Mouse (Mus musculus) neural tube, embryonic 11.5 days (tissue): ENCODE measurements around the gene Kcnj10. TPM values are rescaled to one million over a fixed set of nuclear protein-coding genes. Genes with fewer than 3 reads are reported as not detected.

Source experiments
- ATAC-seq: fragments of 200-750 bp; cut with Nextera tagmentation; 2 replicates; pipeline ENCODE4 v1.8.0; 2017; ENCODE audit warnings: moderate number of reproducible peaks, mild to moderate bottlenecking, moderate TSS enrichment, moderate library complexity; ENCODE audit not compliant: insufficient read depth, low FRiP score, low TSS enrichment
- DNase-seq: peaks from one replicate; pipeline ENCODE4 v3.0.0-alpha.2; 2015; ENCODE audit warnings: low spot score
- H3K27ac ChIP-seq: fragments of 300-500 bp; sonication (generic); 2 replicates; pipeline ENCODE4 v1.5.1; 2014; ENCODE audit warnings: low read depth, mild to moderate bottlenecking, low read length
- H3K27me3 ChIP-seq: fragments of 300-500 bp; sonication (generic); 2 replicates; pipeline ENCODE4 v1.6.1; 2014; ENCODE audit warnings: mild to moderate bottlenecking, low read length, mixed read lengths; ENCODE audit not compliant: control insufficient read depth, insufficient read depth
- H3K36me3 ChIP-seq: fragments of 300-500 bp; sonication (generic); 2 replicates; pipeline ENCODE4 v1.6.1; 2014; ENCODE audit warnings: mild to moderate bottlenecking, low read length, moderate library complexity, mixed read lengths; ENCODE audit not compliant: control insufficient read depth, insufficient read depth
- H3K4me1 ChIP-seq: fragments of 300-500 bp; sonication (generic); 2 replicates; pipeline ENCODE4 v1.6.1; 2014; ENCODE audit warnings: low read length, mixed read lengths; ENCODE audit not compliant: control insufficient read depth, insufficient read depth
- H3K4me2 ChIP-seq: fragments of 300-500 bp; sonication (generic); 2 replicates; pipeline ENCODE4 v1.6.1; 2014; ENCODE audit warnings: low read depth, mild to moderate bottlenecking, moderate library complexity
- H3K4me3 ChIP-seq: fragments of 300-500 bp; sonication (generic); 2 replicates; pipeline ENCODE4 v1.5.1; 2014; ENCODE audit warnings: low read depth, low read length
- H3K9ac ChIP-seq: fragments of 300-500 bp; sonication (generic); 2 replicates; pipeline ENCODE4 v1.6.1; 2014; ENCODE audit warnings: mild to moderate bottlenecking, low read length
- H3K9me3 ChIP-seq: fragments of 300-500 bp; sonication (generic); 2 replicates; pipeline ENCODE4 v1.6.1; 2016; ENCODE audit warnings: low read length; ENCODE audit not compliant: control insufficient read depth
- WGBS: fragments of 180-500 bp; shearing (Covaris S2); extraction: QIAGEN DNeasy Blood & Tissue Kit; methylation state at CpG from one replicate; pipeline ENCODE4 v1.1.7; 2014; 5-methylcytosine and 5-hydroxymethylcytosine counted together
- polyA plus RNA-seq: library from polyadenylated mRNA; unstranded; fragments of >200 nt; fragmentation: Nextera tagmentation; extraction: Ambion mirVana; gene quantifications from 2 replicates; pipeline ENCODE4 v1.2.1, GENCODE M21; 2014

Gene Kcnj10
- polyA plus RNA-seq, 1 experiment from 2014 or later: 0.85 TPM

GRCm38 (mm10) chr1:172308409-172308808 lies 32.6 kb upstream of the Kcnj10 start:
- H3K9me3 ChIP-seq: no peaks in the 10 kb centered on the region
- peaks cover 17% of the 10 kb centered on the region for H3K4me1 ChIP-seq
- H3K4me2 ChIP-seq: no peak overlapping the region
- DNase-seq (no peak), ATAC-seq (no peak)
- 100% methylated on average over 1 of the region's 1 CpGs for WGBS
- no peaks in the 10 kb centered on the region for H3K36me3 ChIP-seq
- no peak overlapping the region for H3K9ac ChIP-seq
- no peaks in the 10 kb centered on the region for H3K27me3 ChIP-seq
- H3K27ac ChIP-seq: no peak overlapping the region
- no peak overlapping the region for H3K4me3 ChIP-seq

- Histone ChIP-seq H3K27me3 (no peaks in the 10 kb centered on the region), H3K4me1 (peaks cover 30% of the 10 kb centered on the region), H3K4me3 (peak overlapping the region; percentile 20; the same call in 1 of the 2 replicates), H3K9ac (peak overlapping the region; percentile 47), H3K4me2 (peak overlapping the region; percentile 48), H3K9me3 (no peaks in the 10 kb centered on the region), H3K36me3 (no peaks in the 10 kb centered on the region), H3K27ac (0 out of 2 replicates have a peak overlapping the region, but pooled peaks have one; percentile 54)
- ATAC-seq: peak; percentile 66
- DNase-seq: peak; percentile 96
- 5% methylated on average over 14 of the region's 14 CpGs for WGBS
Measured at GRCm38 (mm10) chr1:172309699-172310398, 31.2 kb upstream of the Kcnj10 start.

- peaks cover 32% of the 10 kb centered on the region for H3K4me1 ChIP-seq
- H3K9me3 ChIP-seq: no peaks in the 10 kb centered on the region
- 6% methylated on average over 22 of the region's 23 CpGs for WGBS
- H3K9ac ChIP-seq: peak overlapping the region; percentile 68
- no peaks in the 10 kb centered on the region for H3K27me3 ChIP-seq
- H3K4me3 ChIP-seq: peak overlapping the region; percentile 79
- ATAC-seq (no peak), DNase-seq (peak; percentile 57)
- 0 out of 2 replicates have a peak, but pooled peaks cover 2% of the 10 kb centered on the region for H3K36me3 ChIP-seq
- H3K4me2 ChIP-seq: peak overlapping the region; percentile 95
- 0 out of 2 replicates have a peak overlapping the region, but pooled peaks have one; percentile 60 for H3K27ac ChIP-seq
Measured at GRCm38 (mm10) chr1:172311248-172311906, 29.6 kb upstream of the Kcnj10 start.

- under 1% methylated on average over 32 of the region's 55 CpGs for WGBS
- Histone ChIP-seq H3K27ac (0 out of 2 replicates have a peak overlapping the region, but pooled peaks have one; percentile 60), H3K9me3 (no peaks in the 10 kb centered on the region), H3K4me1 (peaks cover 32% of the 10 kb centered on the region), H3K4me3 (peak overlapping the region; percentile 79), H3K36me3 (0 out of 2 replicates have a peak, but pooled peaks cover 2% of the 10 kb centered on the region), H3K27me3 (no peaks in the 10 kb centered on the region), H3K4me2 (peak overlapping the region; percentile 95), H3K9ac (peak overlapping the region; percentile 68)
- ATAC-seq (peak; percentile 68), DNase-seq (peak; percentile 91)
Measured at GRCm38 (mm10) chr1:172311921-172312767, 28.9 kb upstream of the Kcnj10 start.

GRCm38 (mm10) chr1:172312768-172313561 lies 28.0 kb upstream of the Kcnj10 start:
- peak overlapping the region; percentile 95 for H3K4me2 ChIP-seq
- H3K9me3 ChIP-seq: no peaks in the 10 kb centered on the region
- DNase-seq (no peak), ATAC-seq (peak; percentile 0; the same call in 1 of the 2 replicates)
- peaks cover 3% of the 10 kb centered on the region; the same call in 1 of the 2 replicates for H3K36me3 ChIP-seq
- no peak overlapping the region for H3K27ac ChIP-seq
- peak overlapping the region; percentile 68 for H3K9ac ChIP-seq
- H3K4me1 ChIP-seq: peaks cover 34% of the 10 kb centered on the region
- H3K27me3 ChIP-seq: no peaks in the 10 kb centered on the region
- 18% methylated on average over 16 of the region's 16 CpGs for WGBS
- peak overlapping the region; percentile 79 for H3K4me3 ChIP-seq

- Histone ChIP-seq H3K27ac (peak overlapping the region; percentile 69), H3K4me1 (peaks cover 37% of the 10 kb centered on the region), H3K4me2 (peak overlapping the region; percentile 95), H3K36me3 (peaks cover 4% of the 10 kb centered on the region; the same call in 1 of the 2 replicates), H3K27me3 (no peaks in the 10 kb centered on the region), H3K9me3 (no peaks in the 10 kb centered on the region), H3K4me3 (peak overlapping the region; percentile 79), H3K9ac (peak overlapping the region; percentile 68)
- WGBS: 76% methylated on average over 10 of the region's 10 CpGs
- DNase-seq (no peak), ATAC-seq (no peak)
Measured at GRCm38 (mm10) chr1:172313613-172314411, 27.2 kb upstream of the Kcnj10 start.

- peak overlapping the region; percentile 95 for H3K4me2 ChIP-seq
- H3K27me3 ChIP-seq: no peaks in the 10 kb centered on the region
- peak overlapping the region; percentile 4; the same call in 1 of the 2 replicates for H3K4me3 ChIP-seq
- peak overlapping the region; percentile 69 for H3K27ac ChIP-seq
- H3K9ac ChIP-seq: peak overlapping the region; percentile 26; the same call in 1 of the 2 replicates
- peak; percentile 45 for ATAC-seq
- whole genome bisulfite sequencing: 60% methylated on average over 3 of the region's 3 CpGs
- H3K36me3 ChIP-seq: peaks cover 6% of the 10 kb centered on the region; the same call in 1 of the 2 replicates
- H3K9me3 ChIP-seq: no peaks in the 10 kb centered on the region
- DNase-seq: peak; percentile 58
- peaks cover 41% of the 10 kb centered on the region for H3K4me1 ChIP-seq
Measured at GRCm38 (mm10) chr1:172314911-172315310, 26.1 kb upstream of the Kcnj10 start.
